Mouse (Mus musculus) E14TG2a.4 (cell line): Measurements from ENCODE around the gene Nrip1.

Source experiments
- CTCF ChIP-seq: conservative IDR thresholded peaks from 2 replicates; pipeline ENCODE4 v1.5.1; 2014; ENCODE audit warnings: low read length
- NANOG ChIP-seq: IDR thresholded peaks from 2 replicates; pipeline ENCODE4 v1.6.1; 2014; ENCODE audit warnings: borderline replicate concordance, low read length, mixed read lengths
- POU5F1 ChIP-seq: IDR thresholded peaks from 2 replicates; pipeline ENCODE4 v1.6.1; 2014; ENCODE audit warnings: low read length, borderline replicate concordance

DNA sequence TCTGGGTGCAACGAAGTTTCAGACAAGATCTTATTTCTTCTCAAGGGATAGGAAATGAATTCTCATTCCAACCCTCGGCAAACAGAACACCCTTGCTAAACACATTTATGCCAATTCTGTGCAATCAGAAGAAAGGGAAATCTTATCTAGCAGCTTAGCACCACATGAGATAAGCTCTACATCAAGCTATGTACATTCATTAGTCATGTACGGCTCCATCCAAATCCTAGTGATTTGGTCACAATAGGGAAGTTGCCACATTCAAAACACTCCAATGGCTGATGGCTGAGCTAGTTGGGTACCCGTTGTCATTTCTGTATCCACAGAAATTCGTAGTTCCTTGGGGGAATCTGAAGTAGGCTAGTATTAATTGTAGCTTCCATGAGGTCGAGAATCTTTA is 91.8 kb downstream of the Nrip1 start:
- TF ChIP-seq CTCF (no peak), NANOG (no peak), POU5F1 (no peak)
